Mouse (Mus musculus) MEL (cell line): ENCODE measurements around the gene Adamtsl4. TPM values are rescaled to one million over a fixed set of nuclear protein-coding genes. Genes with fewer than 3 reads are reported as not detected.
A peak's percentile ranks its signal among the peaks of the same experiment; 100 is the strongest.

Source experiments
- DNase-seq: peaks from one replicate; pipeline ENCODE4 v3.0.0; 2011; ENCODE audit warnings: low read depth, low spot score
- H3K27ac ChIP-seq: 2 replicates; pipeline ENCODE4 v1.5.1; 2012; ENCODE audit warnings: low read depth, mild to moderate bottlenecking, control low read depth, low read length, moderate library complexity; ENCODE audit not compliant: control insufficient read depth
- H3K27me3 ChIP-seq, 2 experiments: fragments of 150-350 bp in 1 of 2; sonication (generic) in 1 of 2; 2 replicates each; pipeline ENCODE4 v1.6.1; 2012; ENCODE audit warnings: low read length in 2 of 2, mild to moderate bottlenecking in 2 of 2, improper control_type of control experiment in 1 of 2, moderate library complexity in 1 of 2; ENCODE audit not compliant: insufficient read depth in 2 of 2, control insufficient read depth in 1 of 2
- H3K36me3 ChIP-seq, 2 experiments: 2 replicates each; pipeline ENCODE4 v1.6.1; 2012 to 2014; ENCODE audit warnings: low read length in 2 of 2, improper control_type of control experiment in 1 of 2, inconsistent platforms in 1 of 2, mild to moderate bottlenecking in 1 of 2; ENCODE audit not compliant: insufficient read depth in 2 of 2, control insufficient read depth in 1 of 2
- H3K4me1 ChIP-seq, 2 experiments: fragments of 150-350 bp in 1 of 2; sonication (generic) in 1 of 2; 2 replicates each; pipeline ENCODE4 v1.6.1; 2012; ENCODE audit warnings: low read length in 2 of 2, improper control_type of control experiment in 1 of 2, mild to moderate bottlenecking in 1 of 2; ENCODE audit not compliant: insufficient read depth in 2 of 2, control insufficient read depth in 1 of 2
- H3K4me3 ChIP-seq, 2 experiments: fragments of 150-350 bp in 1 of 2; sonication (generic) in 1 of 2; 2 replicates each; pipeline ENCODE4 v1.5.1; 2012; ENCODE audit warnings: low read depth in 2 of 2, low read length in 2 of 2, mild to moderate bottlenecking in 2 of 2, moderate library complexity in 2 of 2, control low read depth in 1 of 2, improper control_type of control experiment in 1 of 2; ENCODE audit not compliant: control insufficient read depth in 1 of 2, insufficient read depth in 1 of 2
- H3K79me2 ChIP-seq: 2 replicates; pipeline ENCODE4 v1.6.1; 2012; ENCODE audit warnings: mild to moderate bottlenecking, low read length, moderate library complexity; ENCODE audit not compliant: control insufficient read depth, poor library complexity, insufficient read depth
- H3K9ac ChIP-seq: 2 replicates; pipeline ENCODE4 v1.6.1; 2012; ENCODE audit warnings: low read depth, mild to moderate bottlenecking, control low read depth, low read length, moderate library complexity; ENCODE audit not compliant: control insufficient read depth, poor library complexity, severe bottlenecking
- H3K9me3 ChIP-seq: fragments of 150-350 bp; sonication (generic); replicated peaks from 2 replicates; pipeline ENCODE4 v1.6.1; 2012; ENCODE audit warnings: mild to moderate bottlenecking, low read length, improper control_type of control experiment, moderate library complexity; ENCODE audit not compliant: insufficient read depth
- ETS1 ChIP-seq: IDR thresholded peaks from 2 replicates; pipeline ENCODE4 v1.6.1; 2012; ENCODE audit warnings: low read depth, mild to moderate bottlenecking, inconsistent platforms, low read length, improper control_type of control experiment, moderate library complexity
- GABPA ChIP-seq: IDR thresholded peaks from 2 replicates; pipeline ENCODE4 v1.6.1; 2012; ENCODE audit warnings: low read depth, mild to moderate bottlenecking, inconsistent platforms, low read length, improper control_type of control experiment, moderate library complexity
- HCFC1 ChIP-seq: IDR thresholded peaks from 2 replicates; pipeline ENCODE4 v1.6.1; 2012; ENCODE audit warnings: low read depth, mild to moderate bottlenecking, inconsistent platforms, low read length, improper control_type of control experiment, moderate library complexity
- KAT2A ChIP-seq: conservative IDR thresholded peaks from 2 replicates; pipeline ENCODE4 v1.6.1; 2012; ENCODE audit warnings: low read depth, low read length, improper control_type of control experiment, inconsistent platforms
- MEF2A ChIP-seq: IDR thresholded peaks from 2 replicates; pipeline ENCODE4 v1.6.1; 2014; ENCODE audit warnings: low read depth, mild to moderate bottlenecking, inconsistent platforms, low read length, improper control_type of control experiment; ENCODE audit not compliant: poor library complexity, insufficient replicate concordance, severe bottlenecking; ENCODE audit errors: extremely low read depth
- MXI1 ChIP-seq: IDR thresholded peaks from 2 replicates; pipeline ENCODE4 v1.6.1; 2011; ENCODE audit warnings: mild to moderate bottlenecking, low read depth, low read length, improper control_type of control experiment
- MYB ChIP-seq: IDR thresholded peaks from 2 replicates; pipeline ENCODE4 v1.6.1; 2011; ENCODE audit warnings: mild to moderate bottlenecking, low read depth, low read length, improper control_type of control experiment
- MYC ChIP-seq: IDR thresholded peaks from 2 replicates; pipeline ENCODE4 v1.6.1; 2011; ENCODE audit warnings: low read depth, mild to moderate bottlenecking, low read length, improper control_type of control experiment, moderate library complexity
- POLR2A ChIP-seq, 2 experiments: IDR thresholded peaks; 2 replicates each; pipeline ENCODE4 v1.6.1; 2011 to 2012; ENCODE audit warnings: low read length in 2 of 2, mild to moderate bottlenecking in 2 of 2, control low read depth in 1 of 2, improper control_type of control experiment in 1 of 2, low read depth in 1 of 2, moderate library complexity in 1 of 2; ENCODE audit not compliant: control insufficient read depth in 1 of 2, insufficient read depth in 1 of 2, poor library complexity in 1 of 2
- POLR2AphosphoS5 ChIP-seq: IDR thresholded peaks from 2 replicates; pipeline ENCODE4 v1.6.1; 2012; ENCODE audit warnings: low read depth, borderline replicate concordance, mild to moderate bottlenecking, inconsistent platforms, low read length, moderate library complexity, mixed read lengths
- SMC3 ChIP-seq: IDR thresholded peaks from 2 replicates; pipeline ENCODE4 v1.6.1; 2011; ENCODE audit warnings: low read depth, low read length, improper control_type of control experiment
- TBP ChIP-seq: IDR thresholded peaks from 2 replicates; pipeline ENCODE4 v1.8.0; 2011; ENCODE audit warnings: low read depth, low read length, improper control_type of control experiment
- TCF12 ChIP-seq: IDR thresholded peaks from 2 replicates; pipeline ENCODE4 v1.6.1; 2014; ENCODE audit warnings: low read depth, mild to moderate bottlenecking, inconsistent platforms, low read length, improper control_type of control experiment, moderate library complexity
- UBTF ChIP-seq: IDR thresholded peaks from 2 replicates; pipeline ENCODE4 v1.6.1; 2012; ENCODE audit warnings: low read depth, mild to moderate bottlenecking, inconsistent platforms, low read length, improper control_type of control experiment, moderate library complexity, borderline replicate concordance; ENCODE audit not compliant: insufficient read depth
- ZC3H11A ChIP-seq: IDR thresholded peaks from 2 replicates; pipeline ENCODE4 v1.6.1; 2012; ENCODE audit warnings: low read depth, mild to moderate bottlenecking, inconsistent platforms, low read length, improper control_type of control experiment
- ZKSCAN1 ChIP-seq: IDR thresholded peaks from 2 replicates; pipeline ENCODE4 v1.6.1; 2012; ENCODE audit warnings: low read depth, mild to moderate bottlenecking, inconsistent platforms, low read length, improper control_type of control experiment, moderate library complexity
- ZNF384 ChIP-seq: IDR thresholded peaks from 2 replicates; pipeline ENCODE4 v1.6.1; 2012; ENCODE audit warnings: low read depth, mild to moderate bottlenecking, inconsistent platforms, low read length, improper control_type of control experiment
- polyA plus RNA-seq, 2 experiments: library from polyadenylated mRNA; stranded (reverse) in 1 of 2; unstranded in 1 of 2; fragments of >175 nt in 1 of 2; fragments of >200 nt in 1 of 2; gene quantifications; 2 replicates each; pipeline versions ENCODE4 v1.2.1 to v1.2.4; 2012; ENCODE audit warnings: low replicate concordance in 2 of 2, low read depth in 1 of 2; ENCODE audit not compliant: insufficient read length in 2 of 2, insufficient read depth in 1 of 2, missing spikeins in 1 of 2
- total RNA-seq: library from RNA; depleted of rRNA; stranded (reverse); fragments of 300-350 nt; gene quantifications from 2 replicates; pipeline ENCODE4 v1.2.3, GENCODE M21; 2012

Gene Adamtsl4
- total and polyA plus RNA-seq, 3 experiments: 0.27 to 0.88 TPM; not detected in 1

GRCm38 (mm10) chr3:95674236-95674635 is 13.5 kb downstream of the Adamtsl4 start:
- Histone ChIP-seq H3K36me3 (peaks cover under 1 to 47% of the 10 kb centered on the region in 2 experiments; a peak in 3 of 4 replicates), H3K9ac (peak overlapping the region; percentile 71), H3K4me3 (peak overlapping the region; percentile 18 to 28; a peak in 3 of 4 replicates), H3K9me3 (no peaks in the 10 kb centered on the region), H3K4me1 (peaks cover 36 to 53% of the 10 kb centered on the region in 2 experiments), H3K27ac (peak overlapping the region; percentile 95), H3K79me2 (peaks cover 27% of the 10 kb centered on the region), H3K27me3 (no peaks in the 10 kb centered on the region)
- peak; percentile 100 for DNase-seq
- TF ChIP-seq SMC3 (no peak), UBTF (0 out of 2 replicates have a peak, but pooled peaks have one; percentile 32), TBP (0 out of 2 replicates have a peak, but pooled peaks have one; percentile 33), POLR2A (IDR thresholded peaks at IDR 0.05; ENCODE audit: control insufficient read depth in 1 of 2, insufficient read depth in 1 of 2, low read depth in 1 of 2, low read length in 2 of 2, poor library complexity in 1 of 2) (peak in 1 of 2 experiments; percentile 70; a peak in 2 of 4 replicates)
- TF ChIP-seq, all 39 proteins: peak for 3

- Histone ChIP-seq H3K36me3 (peaks cover 2 to 47% of the 10 kb centered on the region in 2 experiments; a peak in 3 of 4 replicates), H3K27ac (peak overlapping the region; percentile 93), H3K27me3 (no peaks in the 10 kb centered on the region), H3K9me3 (no peaks in the 10 kb centered on the region), H3K4me3 (peak overlapping the region; percentile 48 to 51), H3K9ac (peak overlapping the region; percentile 75), H3K4me1 (peaks cover 36 to 53% of the 10 kb centered on the region in 2 experiments), H3K79me2 (peaks cover 29% of the 10 kb centered on the region)
- TF ChIP-seq ZNF384 (no peak), POLR2A (IDR thresholded peaks at IDR 0.05; ENCODE audit: control insufficient read depth in 1 of 2, insufficient read depth in 1 of 2, low read depth in 1 of 2, low read length in 2 of 2, poor library complexity in 1 of 2) (peak in 1 of 2 experiments; percentile 60; a peak in 1 of 4 replicates), POLR2AphosphoS5 (0 out of 2 replicates have a peak, but pooled peaks have one; percentile 5), MXI1 (no peak)
- DNase-seq: peak; percentile 82
Observed at GRCm38 (mm10) chr3:95673707-95674211, 14.0 kb downstream of the Adamtsl4 start.

GRCm38 (mm10) chr3:95672861-95673706 is 14.6 kb downstream of the Adamtsl4 start:
- no peaks in the 10 kb centered on the region for H3K27me3 ChIP-seq

More at GRCm38 (mm10) chr3:95672861-95673706, 14.6 kb downstream of the Adamtsl4 start:
- DNase-seq: peak; percentile 51
- Histone ChIP-seq H3K4me1 (peaks cover 36 to 53% of the 10 kb centered on the region in 2 experiments), H3K9ac (peak overlapping the region; percentile 75), H3K79me2 (peaks cover 30% of the 10 kb centered on the region), H3K9me3 (no peaks in the 10 kb centered on the region), H3K27ac (peak overlapping the region; percentile 93), H3K36me3 (peaks cover 2 to 47% of the 10 kb centered on the region in 2 experiments; a peak in 3 of 4 replicates), H3K4me3 (peak overlapping the region; percentile 48 to 51; a peak in 3 of 4 replicates)
- TF ChIP-seq MYB: no peak
- TF ChIP-seq MXI1: no peak
- TF ChIP-seq TCF12: no peak
- no peak for TF ChIP-seq KAT2A
- no peak for TF ChIP-seq MEF2A
- no peak for TF ChIP-seq ETS1
- TF ChIP-seq POLR2AphosphoS5: no peak
- no peak for TF ChIP-seq ZKSCAN1
- TF ChIP-seq MYC: no peak
- TF ChIP-seq HCFC1: no peak
- no peak for TF ChIP-seq ZC3H11A
- no peak for TF ChIP-seq GABPA
